Comparison of ENCODE assay signal across 20 mouse cellular contexts in genomic region chr11:98428436-98428835, GRCm38 (mm10). TPM values are rescaled to one million over a fixed set of nuclear protein-coding genes. Genes with fewer than 3 reads are reported as not detected.
DNase-seq lines count a peak whose midpoint lies in the region; ATAC-seq and TF ChIP-seq lines count a peak whose summit lies in the region.
"Had no signal": no experiment of that assay in that cellular context is flagged by ENCODE, and none has a peak within 500 bp of the region (broad histone marks: within the 10 kb centered on the region; RNA-seq: fewer than 3 reads in every experiment).

No protein-coding gene starts in this region.

- H3K9ac ChIP-seq in forebrain, embryonic 13.5 days: peak overlapping the region; percentile 34; the same call in 1 of the 2 replicates
- no peak overlapping the region for H3K9ac ChIP-seq in forebrain, embryonic 12.5 days
- H3K9ac ChIP-seq in embryonic facial prominence, embryonic 15.5 days: no peak overlapping the region
- no peak overlapping the region for H3K9ac ChIP-seq in intestine, postnatal 0 days (ENCODE audit: low read depth, low read length)
- no peak overlapping the region; the same call in 1 of the 2 replicates for H3K9ac ChIP-seq in stomach, embryonic 16.5 days (ENCODE audit: low read length)
- H3K9ac ChIP-seq in midbrain, embryonic 14.5 days (replicated peaks; ENCODE audit: low read length): no peak overlapping the region
- H3K9ac ChIP-seq: hindbrain, embryonic 14.5 days had no signal

- ATAC-seq in forebrain, embryonic 13.5 days: no peak
- ATAC-seq in forebrain, embryonic 12.5 days (ENCODE audit: low FRiP score): no peak
- no peak for ATAC-seq in embryonic facial prominence, embryonic 15.5 days (ENCODE audit: insufficient number of reproducible peaks, low FRiP score, low TSS enrichment, low read depth)
- ATAC-seq in intestine, postnatal 0 days: peak; percentile 77
- peak; percentile 77; the same call in 1 of the 2 replicates for ATAC-seq in stomach, embryonic 16.5 days (ENCODE audit: insufficient read depth, low FRiP score)
- no peak for ATAC-seq in midbrain, embryonic 14.5 days (ENCODE audit: low FRiP score, low TSS enrichment)
- ATAC-seq: forebrain, embryonic 14.5 days had no signal

- H3K9me3 ChIP-seq in forebrain, embryonic 13.5 days (replicated peaks): no peaks in the 10 kb centered on the region
- H3K9me3 ChIP-seq in forebrain, embryonic 12.5 days: no peaks in the 10 kb centered on the region
- no peaks in the 10 kb centered on the region for H3K9me3 ChIP-seq in embryonic facial prominence, embryonic 15.5 days (replicated peaks)
- H3K9me3 ChIP-seq in intestine, postnatal 0 days (ENCODE audit: control insufficient read depth): no peaks in the 10 kb centered on the region
- no peaks in the 10 kb centered on the region for H3K9me3 ChIP-seq in stomach, embryonic 16.5 days (replicated peaks; ENCODE audit: control insufficient read depth, low read length)
- H3K9me3 ChIP-seq in midbrain, embryonic 14.5 days (ENCODE audit: control insufficient read depth, low read length): no peaks in the 10 kb centered on the region
- H3K9me3 ChIP-seq: heart, embryonic 10.5 days had no signal

- peaks cover 26% of the 10 kb centered on the region; the same call in 1 of the 2 replicates for H3K36me3 ChIP-seq in forebrain, embryonic 13.5 days (ENCODE audit: poor library complexity, severe bottlenecking)
- H3K36me3 ChIP-seq in forebrain, embryonic 12.5 days (replicated peaks): 0 out of 2 replicates have a peak, but pooled peaks cover 13% of the 10 kb centered on the region
- H3K36me3 ChIP-seq in embryonic facial prominence, embryonic 15.5 days: peaks cover 93% of the 10 kb centered on the region
- H3K36me3 ChIP-seq in intestine, postnatal 0 days (ENCODE audit: control insufficient read depth, insufficient read depth): peaks cover 93% of the 10 kb centered on the region
- peaks cover 13% of the 10 kb centered on the region; the same call in 1 of the 2 replicates for H3K36me3 ChIP-seq in stomach, embryonic 16.5 days (ENCODE audit: control insufficient read depth, insufficient read depth, low read length)
- no peaks in the 10 kb centered on the region for H3K36me3 ChIP-seq in midbrain, embryonic 14.5 days (ENCODE audit: control insufficient read depth, insufficient read depth, low read length)

- WGBS in forebrain, embryonic 13.5 days: 80% methylated on average over 5 of the region's 5 CpGs
- WGBS in forebrain, embryonic 12.5 days: 87% methylated on average over 5 of the region's 5 CpGs
- WGBS in embryonic facial prominence, embryonic 15.5 days: 71% methylated on average over 5 of the region's 5 CpGs
- 26% methylated on average over 5 of the region's 5 CpGs for WGBS in intestine, postnatal 0 days
- 58% methylated on average over 5 of the region's 5 CpGs for WGBS in stomach, embryonic 16.5 days
- WGBS in midbrain, embryonic 14.5 days: 85% methylated on average over 5 of the region's 5 CpGs

- H3K4me2 ChIP-seq in forebrain, embryonic 13.5 days: no peak overlapping the region
- H3K4me2 ChIP-seq in forebrain, embryonic 12.5 days: no peak overlapping the region
- no peak overlapping the region for H3K4me2 ChIP-seq in embryonic facial prominence, embryonic 15.5 days (replicated peaks)
- peak overlapping the region; percentile 18; the same call in 1 of the 2 replicates for H3K4me2 ChIP-seq in intestine, postnatal 0 days (replicated peaks; ENCODE audit: low read depth)
- H3K4me2 ChIP-seq in stomach, embryonic 16.5 days (ENCODE audit: low read depth, low read length): 0 out of 2 replicates have a peak overlapping the region, but pooled peaks have one; percentile 5
- H3K4me2 ChIP-seq in midbrain, embryonic 14.5 days (ENCODE audit: low read length): no peak overlapping the region
- H3K4me2 ChIP-seq: hindbrain, embryonic 14.5 days had no signal

- no peaks in the 10 kb centered on the region for H3K27me3 ChIP-seq in forebrain, embryonic 13.5 days
- no peaks in the 10 kb centered on the region for H3K27me3 ChIP-seq in forebrain, embryonic 12.5 days
- H3K27me3 ChIP-seq in embryonic facial prominence, embryonic 15.5 days: no peaks in the 10 kb centered on the region
- no peaks in the 10 kb centered on the region for H3K27me3 ChIP-seq in intestine, postnatal 0 days (replicated peaks; ENCODE audit: control insufficient read depth, insufficient read depth, low read length)
- H3K27me3 ChIP-seq in stomach, embryonic 16.5 days (ENCODE audit: control insufficient read depth, insufficient read depth, low read length): no peaks in the 10 kb centered on the region
- no peaks in the 10 kb centered on the region for H3K27me3 ChIP-seq in midbrain, embryonic 14.5 days (ENCODE audit: control insufficient read depth, insufficient read depth, low read length)

- no peak for DNase-seq in midbrain, embryonic 14.5 days
- no peak for DNase-seq in layer of hippocampus, postnatal 36 days
- DNase-seq: adrenal gland, postnatal 10 days; cerebellum, adult 11 months; cerebellum, adult 9-11 months; gastrocnemius, adult 2 months; gastrocnemius, postnatal 25 days; heart, postnatal 10 days; heart, postnatal 4 days had no signal

- no peak for TF ChIP-seq CTCF in intestine, postnatal 0 days (IDR thresholded peaks at IDR 0.05; ENCODE audit: low read depth)

- H3K27ac ChIP-seq in forebrain, embryonic 13.5 days: no peak overlapping the region
- no peak overlapping the region for H3K27ac ChIP-seq in forebrain, embryonic 12.5 days
- peak overlapping the region; percentile 63 for H3K27ac ChIP-seq in embryonic facial prominence, embryonic 15.5 days (replicated peaks)
- 0 out of 2 replicates have a peak overlapping the region, but pooled peaks have one; percentile 24 for H3K27ac ChIP-seq in intestine, postnatal 0 days (ENCODE audit: low read depth, low read length)
- H3K27ac ChIP-seq in stomach, embryonic 16.5 days (ENCODE audit: low read length): peak overlapping the region; percentile 88
- H3K27ac ChIP-seq in midbrain, embryonic 14.5 days (replicated peaks; ENCODE audit: low read depth, low read length): no peak overlapping the region
- H3K27ac ChIP-seq: gastrocnemius, adult 2 months; heart, embryonic 10.5 days; hindbrain, embryonic 14.5 days had no signal

- H3K4me3 ChIP-seq in forebrain, embryonic 13.5 days: no peak overlapping the region
- no peak overlapping the region for H3K4me3 ChIP-seq in forebrain, embryonic 12.5 days (replicated peaks)
- H3K4me3 ChIP-seq in embryonic facial prominence, embryonic 15.5 days (replicated peaks): no peak overlapping the region
- no peak overlapping the region for H3K4me3 ChIP-seq in intestine, postnatal 0 days (ENCODE audit: low read depth, low read length)
- H3K4me3 ChIP-seq in stomach, embryonic 16.5 days (replicated peaks; ENCODE audit: low read length): no peak overlapping the region
- no peak overlapping the region for H3K4me3 ChIP-seq in midbrain, embryonic 14.5 days (replicated peaks; ENCODE audit: low read depth, low read length)
- H3K4me3 ChIP-seq: gastrocnemius, adult 2 months; heart, embryonic 10.5 days had no signal

- H3K4me1 ChIP-seq in forebrain, embryonic 13.5 days: no peaks in the 10 kb centered on the region
- H3K4me1 ChIP-seq in forebrain, embryonic 12.5 days: no peaks in the 10 kb centered on the region
- no peaks in the 10 kb centered on the region for H3K4me1 ChIP-seq in embryonic facial prominence, embryonic 15.5 days
- H3K4me1 ChIP-seq in intestine, postnatal 0 days (replicated peaks; ENCODE audit: control insufficient read depth, insufficient read depth, low read length): 0 out of 2 replicates have a peak, but pooled peaks cover 5% of the 10 kb centered on the region
- peaks cover 13% of the 10 kb centered on the region; the same call in 1 of the 2 replicates for H3K4me1 ChIP-seq in stomach, embryonic 16.5 days (ENCODE audit: control insufficient read depth, insufficient read depth, low read length)
- H3K4me1 ChIP-seq in midbrain, embryonic 14.5 days (ENCODE audit: control insufficient read depth, insufficient read depth, low read length): no peaks in the 10 kb centered on the region
- H3K4me1 ChIP-seq: heart, embryonic 10.5 days had no signal

RNA-seq across cellular contexts. Expression of gene Mien1, which starts 10.4 kb away (rescaled TPM):
- polyA plus RNA-seq in forebrain, embryonic 13.5 days (2015; fragmentation: Nextera tagmentation; extraction: Ambion mirVana): 208 and 237 TPM in 2 replicates
- 142 and 154 TPM in 2 replicates for polyA plus RNA-seq in forebrain, embryonic 12.5 days (2016; fragmentation: Nextera tagmentation; extraction: Ambion mirVana)
- polyA plus RNA-seq in embryonic facial prominence, embryonic 15.5 days (2015; fragmentation: Nextera tagmentation; extraction: Ambion mirVana): 109 and 111 TPM in 2 replicates
- polyA plus RNA-seq in intestine, postnatal 0 days (2015; fragmentation: Nextera tagmentation; extraction: Ambion mirVana): 264 and 265 TPM in 2 replicates
- 152 and 157 TPM in 2 replicates for polyA plus RNA-seq in stomach, embryonic 16.5 days (2015; fragmentation: Nextera tagmentation; extraction: Ambion mirVana)
- polyA plus RNA-seq in midbrain, embryonic 14.5 days (2014; fragmentation: Nextera tagmentation; extraction: Ambion mirVana): 225 and 280 TPM in 2 replicates
- 10 to 100 TPM; 97.9 to 99.2 TPM for total RNA-seq in layer of hippocampus, postnatal 36 days (2021)

RNA-seq across cellular contexts. Expression of gene Erbb2, which starts 16.2 kb away (rescaled TPM):
- 6.7 and 7.4 TPM in 2 replicates for polyA plus RNA-seq in forebrain, embryonic 13.5 days (2015; fragmentation: Nextera tagmentation; extraction: Ambion mirVana)
- 16.4 and 17.8 TPM in 2 replicates for polyA plus RNA-seq in forebrain, embryonic 12.5 days (2016; fragmentation: Nextera tagmentation; extraction: Ambion mirVana)
- polyA plus RNA-seq in embryonic facial prominence, embryonic 15.5 days (2015; fragmentation: Nextera tagmentation; extraction: Ambion mirVana): 60.7 and 64.0 TPM in 2 replicates
- polyA plus RNA-seq in intestine, postnatal 0 days (2015; fragmentation: Nextera tagmentation; extraction: Ambion mirVana): 19.4 and 20.7 TPM in 2 replicates
- 52.1 and 62.2 TPM in 2 replicates for polyA plus RNA-seq in stomach, embryonic 16.5 days (2015; fragmentation: Nextera tagmentation; extraction: Ambion mirVana)
- 6.0 and 7.6 TPM in 2 replicates for polyA plus RNA-seq in midbrain, embryonic 14.5 days (2014; fragmentation: Nextera tagmentation; extraction: Ambion mirVana)
- total RNA-seq in layer of hippocampus, postnatal 36 days (2021): 1 to 10 TPM; 1.6 to 2.1 TPM
- total RNA-seq: granulocyte monocyte progenitor cell, adult 5-6 weeks; MEL had no signal

RNA-seq across cellular contexts. Expression of gene Grb7, which starts 17.8 kb away (rescaled TPM):
- 0.21 and 0.35 TPM in 2 replicates for polyA plus RNA-seq in forebrain, embryonic 13.5 days (2015; fragmentation: Nextera tagmentation; extraction: Ambion mirVana)
- polyA plus RNA-seq in forebrain, embryonic 12.5 days (2016; fragmentation: Nextera tagmentation; extraction: Ambion mirVana): 1.1 and 1.6 TPM in 2 replicates
- 16.2 and 22.4 TPM in 2 replicates for polyA plus RNA-seq in embryonic facial prominence, embryonic 15.5 days (2015; fragmentation: Nextera tagmentation; extraction: Ambion mirVana)
- polyA plus RNA-seq in intestine, postnatal 0 days (2015; fragmentation: Nextera tagmentation; extraction: Ambion mirVana): 50.2 and 50.7 TPM in 2 replicates
- 44.3 and 53.1 TPM in 2 replicates for polyA plus RNA-seq in stomach, embryonic 16.5 days (2015; fragmentation: Nextera tagmentation; extraction: Ambion mirVana)
- 0.58 and 0.67 TPM in 2 replicates for polyA plus RNA-seq in midbrain, embryonic 14.5 days (2014; fragmentation: Nextera tagmentation; extraction: Ambion mirVana)
- total RNA-seq in layer of hippocampus, postnatal 36 days (2021): 1 to 10 TPM; 1.4 to 2.1 TPM
- total RNA-seq: gastrocnemius, adult 2 months; granulocyte monocyte progenitor cell, adult 5-6 weeks; heart, postnatal 10 days; heart, postnatal 4 days; MEL had no signal
- polyA plus RNA-seq: C2C12 had no signal

RNA-seq across cellular contexts. Expression of gene Pgap3, which starts 28.1 kb away (rescaled TPM):
- 6.7 and 9.2 TPM in 2 replicates for polyA plus RNA-seq in forebrain, embryonic 13.5 days (2015; fragmentation: Nextera tagmentation; extraction: Ambion mirVana)
- polyA plus RNA-seq in forebrain, embryonic 12.5 days (2016; fragmentation: Nextera tagmentation; extraction: Ambion mirVana): 7.7 and 8.3 TPM in 2 replicates
- polyA plus RNA-seq in embryonic facial prominence, embryonic 15.5 days (2015; fragmentation: Nextera tagmentation; extraction: Ambion mirVana): 13.7 and 16.8 TPM in 2 replicates
- 14.7 and 15.1 TPM in 2 replicates for polyA plus RNA-seq in intestine, postnatal 0 days (2015; fragmentation: Nextera tagmentation; extraction: Ambion mirVana)
- polyA plus RNA-seq in stomach, embryonic 16.5 days (2015; fragmentation: Nextera tagmentation; extraction: Ambion mirVana): 16.4 and 17.0 TPM in 2 replicates
- polyA plus RNA-seq in midbrain, embryonic 14.5 days (2014; fragmentation: Nextera tagmentation; extraction: Ambion mirVana): 6.4 and 6.9 TPM in 2 replicates
- total RNA-seq in layer of hippocampus, postnatal 36 days (2021): 1 to 10 TPM; 8.3 to 8.4 TPM

RNA-seq across cellular contexts. Expression of gene Pnmt, which starts 42.2 kb away (rescaled TPM):
- polyA plus RNA-seq in forebrain, embryonic 13.5 days (2015; fragmentation: Nextera tagmentation; extraction: Ambion mirVana): 0.35 TPM in 1 of 2 replicates, not detected in the other
- 0.17 TPM in 1 of 2 replicates, not detected in the other for polyA plus RNA-seq in forebrain, embryonic 12.5 days (2016; fragmentation: Nextera tagmentation; extraction: Ambion mirVana)
- 0.56 and 0.66 TPM in 2 replicates for polyA plus RNA-seq in embryonic facial prominence, embryonic 15.5 days (2015; fragmentation: Nextera tagmentation; extraction: Ambion mirVana)
- polyA plus RNA-seq in intestine, postnatal 0 days (2015; fragmentation: Nextera tagmentation; extraction: Ambion mirVana): not detected in 2 replicates
- polyA plus RNA-seq in stomach, embryonic 16.5 days (2015; fragmentation: Nextera tagmentation; extraction: Ambion mirVana): 0.15 TPM in 1 of 2 replicates, not detected in the other
- 0.62 and 1.1 TPM in 2 replicates for polyA plus RNA-seq in midbrain, embryonic 14.5 days (2014; fragmentation: Nextera tagmentation; extraction: Ambion mirVana)
- total RNA-seq in layer of hippocampus, postnatal 36 days (2021): not detected
- total RNA-seq: granulocyte monocyte progenitor cell, adult 5-6 weeks; heart, postnatal 4 days; MEL had no signal

Comparison
In these comparisons a context has a peak if more than half of its experiments do, and no peak if none do; other contexts are left out.
1. ATAC-seq: peak in intestine, postnatal 0 days (single experiment) and stomach, embryonic 16.5 days (single experiment); none in forebrain, embryonic 13.5 days (single experiment), forebrain, embryonic 12.5 days (single experiment), embryonic facial prominence, embryonic 15.5 days (single experiment) and midbrain, embryonic 14.5 days (single experiment).
2. H3K27ac ChIP-seq: peak in embryonic facial prominence, embryonic 15.5 days (single experiment), intestine, postnatal 0 days (single experiment) and stomach, embryonic 16.5 days (single experiment); none in forebrain, embryonic 13.5 days (single experiment), forebrain, embryonic 12.5 days (single experiment) and midbrain, embryonic 14.5 days (single experiment).
3. H3K4me2 ChIP-seq: peak in intestine, postnatal 0 days (single experiment) and stomach, embryonic 16.5 days (single experiment); none in forebrain, embryonic 13.5 days (single experiment), forebrain, embryonic 12.5 days (single experiment), embryonic facial prominence, embryonic 15.5 days (single experiment) and midbrain, embryonic 14.5 days (single experiment).